Mouse (Mus musculus): ENCODE data around the gene Kctd19. TPM values are rescaled to one million over a fixed set of nuclear protein-coding genes. Genes with fewer than 3 reads are reported as not detected.

Gene Kctd19
- total RNA-seq (2022): under 1 TPM in 3 of 4 experiments, not detected in 1; 0.11 to 0.31 (median 0.28) TPM

GRCm38 (mm10) chr8:105413391-105413790 is at the start of gene Kctd19, which contains the start of gene Lrrc36:
Gene Kctd19 (minus strand): TSS chr8:105413502.
Gene Lrrc36 (plus strand): TSS chr8:105413571.
- no peak for DNase-seq (ENCODE audit: low spot score)

- DNase-seq (ENCODE audit: low spot score): no peak
Measured at GRCm38 (mm10) chr8:105461085-105461803, 47.9 kb upstream of the Kctd19 start.

DNA sequence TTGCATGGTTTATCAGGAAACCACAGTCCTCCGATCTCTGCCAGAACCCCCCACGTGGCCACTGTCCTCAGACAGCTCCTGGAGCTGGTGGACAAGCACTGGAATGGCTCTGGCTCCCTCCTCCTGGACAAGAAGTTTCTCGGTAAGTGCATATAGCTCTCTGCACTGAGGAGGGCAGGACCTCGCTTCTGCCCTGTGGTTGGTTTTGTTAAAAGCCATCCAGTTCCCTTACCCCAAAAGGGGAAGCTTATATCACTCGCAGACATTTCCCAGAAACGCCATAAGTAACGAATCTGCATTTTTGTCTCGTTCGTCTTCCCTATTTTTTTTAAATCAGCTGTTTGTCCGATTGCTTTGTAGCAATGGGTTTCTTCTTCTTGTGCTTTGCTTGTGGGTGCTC is 41.9 kb upstream of the Kctd19 start:
- DNase-seq (ENCODE audit: low spot score): no peak

DNA sequence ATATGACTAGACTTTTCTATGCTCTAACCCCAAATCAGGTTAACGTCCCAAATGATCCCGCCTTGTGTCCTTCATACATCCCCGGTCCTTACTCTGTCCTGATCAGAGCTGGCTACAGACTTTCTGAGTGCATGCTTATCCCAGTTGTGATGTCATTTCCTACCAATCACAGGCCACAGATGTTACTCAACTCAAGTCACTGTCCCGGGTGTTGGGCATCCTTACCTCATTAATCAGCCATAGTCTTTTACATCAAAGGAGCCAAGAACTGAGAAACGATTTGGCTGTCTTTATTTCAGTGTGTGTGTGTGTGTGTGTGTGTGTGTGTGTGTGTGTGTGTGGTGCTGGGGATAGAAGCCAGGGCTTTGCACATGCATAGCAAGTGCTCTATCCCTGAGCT is 40.8 kb upstream of the Kctd19 start:
- no peak for DNase-seq (ENCODE audit: low spot score)

DNA sequence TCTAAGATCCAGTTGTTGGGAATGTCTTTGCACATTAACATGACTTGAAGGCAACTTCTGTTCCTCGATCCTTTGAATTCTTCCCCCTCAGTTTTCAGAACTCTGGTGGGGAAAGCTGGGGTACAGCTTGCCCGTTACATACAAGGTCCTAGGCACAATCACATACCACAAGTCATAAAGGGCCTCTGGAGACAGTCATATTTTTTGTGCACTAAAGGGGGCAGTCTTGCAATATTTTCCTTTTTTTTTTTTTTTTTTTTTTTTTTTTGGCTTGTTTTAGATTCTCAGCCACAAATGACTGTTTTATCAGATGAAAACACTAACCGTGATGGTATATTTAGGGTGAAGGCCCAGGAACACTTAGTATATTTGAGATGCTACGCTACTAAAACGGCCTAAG is 40.0 kb upstream of the Kctd19 start:
- no peak for DNase-seq (ENCODE audit: low spot score)

DNA sequence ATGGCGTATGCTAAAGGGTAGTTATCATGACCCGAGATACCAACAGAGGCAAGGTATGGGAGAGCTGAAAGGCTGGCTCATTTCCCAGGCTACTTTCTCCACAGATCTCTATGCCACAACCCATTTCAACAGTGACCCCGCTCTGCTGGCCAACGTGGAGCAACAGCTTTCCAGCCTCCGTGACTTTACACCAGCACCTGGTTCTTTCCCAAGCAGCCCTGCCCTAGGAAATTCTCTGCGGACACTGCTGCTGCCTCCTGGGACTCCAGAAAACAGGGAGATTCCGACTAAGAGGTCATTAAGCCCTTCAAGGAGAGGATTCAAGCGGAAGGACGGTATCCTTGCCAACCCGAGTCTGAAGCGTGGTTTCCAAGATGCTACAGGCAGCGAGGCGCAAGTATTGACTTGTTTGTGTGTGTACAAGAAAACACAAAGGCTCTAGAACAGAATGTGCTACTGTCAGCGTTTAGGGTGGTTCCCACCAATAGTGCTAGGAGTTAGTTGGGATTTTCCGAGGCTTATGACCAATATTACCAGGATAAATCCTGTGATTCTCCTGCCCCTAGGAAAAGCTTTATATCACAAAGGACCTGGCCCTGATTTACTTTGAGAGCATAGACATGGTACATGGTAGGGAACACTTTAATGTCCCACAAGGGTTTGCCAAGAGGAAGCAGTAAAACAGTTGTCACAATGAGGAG is 38.8 kb upstream of the Kctd19 start:
- no peak for DNase-seq (ENCODE audit: low spot score)

GRCm38 (mm10) chr8:105450977-105451376 is 37.7 kb upstream of the Kctd19 start:
- DNase-seq (ENCODE audit: low spot score): no peak

- no peak for DNase-seq (ENCODE audit: low spot score)
Measured at GRCm38 (mm10) chr8:105448596-105448995, 35.3 kb upstream of the Kctd19 start.

GRCm38 (mm10) chr8:105448188-105448587 is 34.9 kb upstream of the Kctd19 start:
- DNase-seq (ENCODE audit: low spot score): no peak

DNA sequence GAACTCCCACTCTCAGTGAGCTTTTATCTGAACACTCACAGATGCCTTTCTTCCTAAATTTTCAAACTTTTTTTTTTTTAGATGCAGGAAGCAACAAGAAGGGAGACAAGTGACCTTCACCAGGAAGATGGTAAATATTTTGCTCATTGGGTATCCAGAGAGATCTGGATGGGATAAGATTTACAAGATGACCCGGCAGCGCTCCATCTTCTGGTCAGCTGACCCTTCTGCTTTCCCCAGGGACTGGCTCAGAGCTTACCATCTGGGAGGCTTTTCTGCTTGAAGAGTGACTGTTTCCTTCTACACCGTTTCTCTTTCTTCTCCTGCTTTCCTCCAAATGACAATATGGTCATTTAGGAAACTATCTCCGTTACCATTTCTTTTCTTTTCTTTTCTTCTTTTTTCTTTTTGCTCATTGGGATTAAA is 32.8 kb upstream of the Kctd19 start:
- DNase-seq (ENCODE audit: low spot score): no peak

DNA sequence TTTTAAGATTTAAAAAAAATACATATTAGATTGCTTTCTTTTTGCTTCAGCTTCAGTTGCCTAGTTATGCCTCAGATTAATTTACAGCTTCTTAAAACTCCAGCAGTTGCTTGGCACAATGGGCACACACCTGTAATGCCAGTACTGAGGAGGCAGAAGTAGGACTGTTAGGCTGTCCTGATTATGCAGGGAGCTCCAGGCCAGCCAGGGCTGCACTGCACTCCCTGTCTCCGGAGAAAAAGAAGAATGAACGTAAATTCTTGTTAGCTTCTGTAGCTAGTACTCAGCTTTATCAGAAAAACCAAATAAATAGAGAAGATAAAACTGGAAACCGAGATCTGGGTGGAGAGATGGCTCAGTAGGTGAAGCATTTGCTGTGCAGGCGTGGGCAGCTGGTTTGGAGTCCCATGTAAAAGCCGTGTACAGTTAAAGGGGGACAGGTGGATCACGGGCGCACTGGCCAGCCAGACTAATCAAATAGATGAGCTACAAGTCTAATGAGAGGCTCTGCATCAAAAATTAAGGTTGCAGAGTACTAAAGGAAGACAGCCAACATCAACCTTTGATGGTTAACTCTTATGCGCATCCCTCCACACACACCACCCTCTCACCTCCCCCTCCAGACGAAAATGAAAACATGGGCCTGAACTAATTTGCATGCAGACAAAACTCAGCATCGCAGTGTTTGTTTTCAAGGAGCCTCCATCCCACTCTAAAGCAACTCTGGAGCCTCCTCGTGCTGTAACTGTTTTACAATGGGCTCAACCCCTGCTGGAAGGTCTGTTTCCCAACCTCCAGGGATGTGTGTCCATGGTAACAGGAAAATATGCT is 32.2 kb upstream of the Kctd19 start:
- DNase-seq (ENCODE audit: low spot score): no peak

GRCm38 (mm10) chr8:105442661-105443060 is 29.4 kb upstream of the Kctd19 start:
- no peak for DNase-seq (ENCODE audit: low spot score)

DNA sequence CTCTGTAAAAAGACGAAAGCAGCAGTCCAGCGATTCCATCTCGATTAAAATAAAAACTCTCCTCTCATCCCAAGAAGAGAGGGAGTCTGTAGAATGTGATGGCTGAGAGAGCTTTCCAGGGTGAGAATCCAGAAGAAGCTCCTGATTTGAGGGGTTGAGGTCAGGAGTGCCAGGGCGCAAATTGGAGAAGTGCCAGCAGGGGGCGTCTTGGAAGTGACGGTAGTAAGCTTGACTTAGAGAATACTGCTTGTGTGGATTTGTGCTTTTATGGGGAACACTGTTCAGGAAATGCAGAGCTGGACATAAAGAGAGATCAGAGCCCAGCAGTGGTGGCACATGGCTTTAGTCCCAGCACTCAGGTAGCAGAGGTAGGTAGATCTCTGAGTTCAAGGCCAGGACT is 28.1 kb upstream of the Kctd19 start:
- DNase-seq (ENCODE audit: low spot score): no peak

- DNase-seq (ENCODE audit: low spot score): peak; percentile 28
Measured at GRCm38 (mm10) chr8:105438865-105439264, 25.6 kb upstream of the Kctd19 start.

- no peak for DNase-seq (ENCODE audit: low spot score)
Measured at GRCm38 (mm10) chr8:105437078-105437748, 23.9 kb upstream of the Kctd19 start.

- no peak for DNase-seq (ENCODE audit: low spot score)
Measured at GRCm38 (mm10) chr8:105436218-105436617, 22.9 kb upstream of the Kctd19 start.

GRCm38 (mm10) chr8:105434136-105434535 is 20.8 kb upstream of the Kctd19 start:
- DNase-seq (ENCODE audit: low spot score): no peak

DNA sequence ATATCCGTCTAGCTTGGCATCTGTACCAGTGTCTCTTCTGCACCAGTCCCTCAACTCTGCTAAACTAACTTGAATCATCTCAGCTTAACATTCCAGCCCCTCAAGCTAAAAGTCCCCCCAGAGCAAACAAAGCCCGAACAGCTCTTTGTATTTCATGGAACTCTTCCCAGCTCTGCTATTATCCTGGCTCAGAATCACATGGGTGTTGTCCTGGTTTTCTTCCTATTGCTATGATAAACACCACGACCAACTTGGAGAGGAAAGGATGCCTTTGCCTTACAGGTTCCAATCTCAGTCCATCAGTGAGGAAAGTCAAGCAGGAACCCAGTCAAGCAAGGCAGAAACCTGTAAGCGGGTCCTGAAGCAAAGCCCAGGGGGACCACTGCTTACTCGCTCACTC is 20.2 kb upstream of the Kctd19 start:
- DNase-seq (ENCODE audit: low spot score): peak; percentile 50

DNA sequence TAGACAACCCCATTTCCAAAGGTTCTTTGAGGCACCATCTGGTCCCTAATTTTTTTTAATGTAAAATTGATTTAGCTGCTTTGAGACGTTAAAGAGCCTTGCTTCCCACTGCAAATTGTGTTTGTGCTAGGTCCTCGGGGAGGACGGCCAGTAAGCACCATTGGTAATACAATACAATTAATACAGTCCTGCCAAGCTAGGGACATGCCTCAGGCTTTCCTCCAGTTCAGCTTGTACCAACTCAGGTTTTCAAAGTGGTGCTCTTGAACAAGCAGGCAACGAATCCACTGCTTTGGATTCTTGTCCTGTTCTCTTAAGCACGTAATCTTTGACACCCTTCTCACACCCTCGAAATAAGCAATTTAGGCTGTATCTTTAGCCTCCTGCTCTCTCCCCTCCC is 19.7 kb upstream of the Kctd19 start:
- DNase-seq (ENCODE audit: low spot score): no peak

DNA sequence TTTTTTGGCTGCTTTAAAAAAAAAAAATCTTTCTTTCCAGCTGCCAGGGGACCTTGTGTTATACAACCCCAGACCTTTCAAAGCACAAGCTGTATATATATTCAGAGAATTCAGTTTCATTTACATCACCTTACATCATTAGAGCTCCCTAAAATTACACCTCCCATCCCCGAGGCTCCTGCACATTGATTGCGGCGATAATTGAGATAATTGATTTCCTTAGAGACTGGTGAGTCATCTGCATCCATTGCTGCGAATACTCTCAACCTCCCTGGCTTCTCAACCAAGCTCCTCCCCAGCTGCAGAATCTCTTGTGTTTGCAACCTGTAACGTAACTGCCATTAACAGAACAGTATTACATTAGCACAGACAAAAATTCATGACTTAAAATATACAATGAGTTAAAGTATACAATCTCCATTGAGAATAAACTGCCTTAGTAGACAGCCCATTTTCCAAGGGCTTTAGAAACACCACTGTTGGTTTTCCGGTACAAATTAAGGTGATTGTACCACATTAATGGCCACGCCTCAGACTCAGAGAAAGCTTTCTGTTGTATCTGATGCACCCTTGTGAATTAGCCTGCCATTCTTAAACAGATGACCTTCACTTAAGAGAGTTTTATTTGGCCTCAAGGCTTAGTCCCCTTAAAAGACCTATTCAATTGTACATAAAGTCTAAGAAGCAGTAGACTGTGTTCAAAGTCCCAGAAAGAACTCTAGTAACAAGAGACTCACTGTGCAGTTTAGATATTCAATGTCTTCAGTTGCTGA is 18.6 kb upstream of the Kctd19 start:
- no peak for DNase-seq (ENCODE audit: low spot score)

DNA sequence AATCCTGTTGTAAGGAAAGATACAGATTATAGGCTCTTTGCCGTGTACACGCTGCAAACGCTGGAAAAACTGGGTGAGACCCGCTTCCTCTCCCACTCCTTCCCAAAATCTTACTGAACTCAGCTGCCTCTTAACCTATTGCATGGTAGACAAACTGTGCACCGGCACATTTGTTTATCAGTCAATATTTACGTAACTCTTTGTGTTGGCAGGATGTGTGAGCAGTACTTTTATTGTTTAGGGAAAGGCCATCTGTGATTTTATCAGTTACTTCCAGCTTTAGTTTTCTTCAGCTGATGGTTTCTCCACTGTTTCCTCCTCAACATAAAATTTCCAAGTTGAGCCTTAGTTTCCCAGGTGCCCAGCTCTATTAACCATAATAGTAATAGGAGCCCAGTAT is 13.6 kb upstream of the Kctd19 start:
- peak; percentile 37 for DNase-seq (ENCODE audit: low spot score)

Data from heart, adult 8-10 months (tissue).